ENCODE assay signal across 8 mouse cellular contexts in the genomic region with DNA sequence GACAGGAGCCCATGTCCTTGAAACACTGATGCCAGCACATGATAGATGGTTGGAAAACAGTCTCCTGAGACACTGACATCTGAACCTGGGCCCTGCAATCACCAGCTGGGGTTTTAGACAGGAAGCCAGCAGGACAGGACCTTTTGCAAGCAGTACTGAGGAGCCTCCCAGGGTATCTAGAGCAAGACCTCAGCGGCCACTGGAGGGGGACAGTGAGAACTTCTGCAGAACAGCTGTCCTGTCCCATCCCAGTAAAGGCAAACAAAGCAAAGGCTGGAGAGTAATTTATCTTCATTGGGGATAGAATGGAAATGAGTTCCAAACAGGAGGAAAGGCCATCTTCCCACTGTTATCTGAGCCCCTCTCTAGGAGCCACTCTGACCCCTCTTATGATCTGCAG. TPM values are rescaled to one million over a fixed set of nuclear protein-coding genes. Genes with fewer than 3 reads are reported as not detected.
A peak's percentile ranks its signal among the peaks of the same experiment; 100 is the strongest.
DNase-seq lines count a peak whose midpoint lies in the region; ATAC-seq lines count a peak whose summit lies in the region.

No protein-coding gene starts in this region.

- peak; percentile 36 for ATAC-seq in granulocyte monocyte progenitor cell, adult 5-6 weeks (replicated peaks; ENCODE audit: poor library complexity, severe bottlenecking)
- ATAC-seq in inflammation-experienced regulatory T-cells, adult 6 months: no peak

- DNase-seq in left cerebral cortex, postnatal 4 days: peak; percentile 45
- no peak for DNase-seq in left cerebral cortex, postnatal 36 days (ENCODE audit: low spot score in 2 of 2)
- DNase-seq in adrenal gland, adult (ENCODE audit: inconsistent age in 2 of 2, low spot score in 1 of 2): peak; percentile 39 to 81
- peak; percentile 81 to 87 for DNase-seq in kidney, postnatal 4 days
- DNase-seq in retina, postnatal 1 day: peak; percentile 57
- DNase-seq in cerebellum, adult 9-10 months: no peak

- intact Hi-C loops in left cerebral cortex, postnatal 4 days (cut with DNase I): loop anchor here (10.0 kb wide), 2 partner anchors 150 to 290 kb away; no protein-coding TSS in a partner anchor
- intact Hi-C loops in left cerebral cortex, postnatal 36 days (cut with DNase I): no loop called here

RNA-seq across cellular contexts. Expression of a gene that starts 1.5 kb away (rescaled TPM):
- total RNA-seq in left cerebral cortex, postnatal 4 days (2021): 10 to 100 TPM; 18.3 to 19.0 TPM
- total RNA-seq in left cerebral cortex, postnatal 36 days (2021): 1 to 10 TPM; 9.1 to 9.9 TPM
- 40.2 and 52.0 TPM in 2 replicates for total RNA-seq in granulocyte monocyte progenitor cell, adult 5-6 weeks (2014; fragmentation: Nextera tagmentation)
- 20.5 and 22.9 TPM in 2 replicates for total RNA-seq in granulocyte monocyte progenitor cell, adult 5-6 weeks (2017)
- 1 to 10 TPM in 2 of 3 experiments, under 1 TPM in 1; 0.70 to 2.2 (median 2.0) TPM for polyA plus RNA-seq in inflammation-experienced regulatory T-cells, adult 6 months (2017; shearing (Covaris generic))

Comparison
In these comparisons a context has a peak if more than half of its experiments do, and no peak if none do; other contexts are left out.
1. DNase-seq: peak in left cerebral cortex, postnatal 4 days (single experiment), adrenal gland, adult (2 of 2), kidney, postnatal 4 days (2 of 2) and retina, postnatal 1 day (single experiment); none in left cerebral cortex, postnatal 36 days (0 of 2) and cerebellum, adult 9-10 months (single experiment).